Mouse (Mus musculus) hindbrain, embryonic 15.5 days (tissue): ENCODE data around the gene Grb14. TPM values are rescaled to one million over a fixed set of nuclear protein-coding genes. Genes with fewer than 3 reads are reported as not detected.

ENCODE experiments used
- ATAC-seq: fragments of 200-750 bp; cut with Nextera tagmentation; 2 replicates; pipeline ENCODE4 v1.8.0; 2017; ENCODE audit warnings: low read depth, moderate number of reproducible peaks, moderate TSS enrichment; ENCODE audit not compliant: low FRiP score
- H3K27ac ChIP-seq: fragments of 300-500 bp; sonication (generic); replicated peaks from 2 replicates; pipeline ENCODE4 v1.5.1; 2015; ENCODE audit warnings: mild to moderate bottlenecking, inconsistent platforms
- H3K27me3 ChIP-seq: fragments of 300-500 bp; sonication (generic); 2 replicates; pipeline ENCODE4 v1.6.1; 2015; ENCODE audit warnings: control low read depth, inconsistent platforms
- H3K36me3 ChIP-seq: fragments of 300-500 bp; sonication (generic); 2 replicates; pipeline ENCODE4 v1.6.1; 2015; ENCODE audit warnings: control low read depth, inconsistent platforms
- H3K4me1 ChIP-seq: fragments of 300-500 bp; sonication (generic); replicated peaks from 2 replicates; pipeline ENCODE4 v1.6.1; 2015; ENCODE audit warnings: control low read depth, inconsistent platforms
- H3K4me2 ChIP-seq: fragments of 300-500 bp; sonication (generic); 2 replicates; pipeline ENCODE4 v1.6.1; 2015; ENCODE audit warnings: moderate library complexity, mild to moderate bottlenecking, inconsistent platforms
- H3K4me3 ChIP-seq: fragments of 300-500 bp; sonication (generic); 2 replicates; pipeline ENCODE4 v1.5.1; 2015; ENCODE audit warnings: mild to moderate bottlenecking, inconsistent platforms
- H3K9ac ChIP-seq: fragments of 300-500 bp; sonication (generic); 2 replicates; pipeline ENCODE4 v1.6.1; 2015; ENCODE audit warnings: inconsistent platforms
- H3K9me3 ChIP-seq: fragments of 300-500 bp; sonication (generic); 2 replicates; pipeline ENCODE4 v1.6.1; 2016; ENCODE audit warnings: control low read depth, inconsistent platforms
- WGBS: fragments of 180-500 bp; shearing (Covaris S2); methylation state at CpG from one replicate; pipeline ENCODE4 v1.1.7; 2015; 5-methylcytosine and 5-hydroxymethylcytosine counted together
- polyA plus RNA-seq: library from polyadenylated mRNA; unstranded; fragments of >200 nt; fragmentation: Nextera tagmentation; extraction: Ambion mirVana; gene quantifications from 2 replicates; pipeline ENCODE4 v1.2.1, GENCODE M21; 2015

Gene Grb14
- 27.9 and 28.9 TPM in 2 replicates for polyA plus RNA-seq

GRCm38 (mm10) chr2:65024887-65025286 lies at the start of gene Grb14:
Gene Grb14, minus strand, starts transcription at chr2:65024987.
- no peak within 1 kb of the TSS for H3K27ac ChIP-seq
- no peaks in the 10 kb centered on the region for H3K9me3 ChIP-seq
- no peak within 1 kb of the TSS for H3K9ac ChIP-seq
- ATAC-seq, result no peak
- H3K4me1 ChIP-seq, result peaks cover 8% of the 10 kb centered on the region
- H3K4me3 ChIP-seq, result no peak within 1 kb of the TSS
- no peaks in the 10 kb centered on the region for H3K36me3 ChIP-seq
- no peak within 1 kb of the TSS for H3K4me2 ChIP-seq
- H3K27me3 ChIP-seq, result no peaks in the 10 kb centered on the region
- 84% methylated on average over 1 of the region's 1 CpGs for WGBS

- H3K4me2 ChIP-seq, result no peak overlapping the region
- no peak overlapping the region for H3K9ac ChIP-seq
- 76% methylated on average over 3 of the region's 3 CpGs for WGBS
- no peaks in the 10 kb centered on the region for H3K36me3 ChIP-seq
- no peaks in the 10 kb centered on the region for H3K27me3 ChIP-seq
- no peak overlapping the region for H3K4me3 ChIP-seq
- no peaks in the 10 kb centered on the region for H3K4me1 ChIP-seq
- H3K27ac ChIP-seq, result no peak overlapping the region
- H3K9me3 ChIP-seq, result no peaks in the 10 kb centered on the region
- ATAC-seq, result no peak
Observed at GRCm38 (mm10) chr2:65072205-65072604, 47.4 kb upstream of the Grb14 start.

GRCm38 (mm10) chr2:65053764-65054163 lies 29.0 kb upstream of the Grb14 start:
- WGBS, result 93% methylated on average over 2 of the region's 2 CpGs
- Histone ChIP-seq H3K36me3 (no peaks in the 10 kb centered on the region), H3K27ac (no peak overlapping the region), H3K4me1 (no peaks in the 10 kb centered on the region), H3K9me3 (no peaks in the 10 kb centered on the region), H3K4me3 (no peak overlapping the region), H3K4me2 (no peak overlapping the region), H3K9ac (no peak overlapping the region), H3K27me3 (no peaks in the 10 kb centered on the region)
- ATAC-seq, result no peak

GRCm38 (mm10) chr2:65052191-65053012 lies 27.6 kb upstream of the Grb14 start:
- Histone ChIP-seq H3K27ac (no peak overlapping the region), H3K4me2 (no peak overlapping the region), H3K36me3 (no peaks in the 10 kb centered on the region), H3K27me3 (no peaks in the 10 kb centered on the region), H3K9me3 (no peaks in the 10 kb centered on the region), H3K9ac (no peak overlapping the region), H3K4me3 (no peak overlapping the region), H3K4me1 (no peaks in the 10 kb centered on the region)
- 93% methylated on average over 6 of the region's 6 CpGs for WGBS
- no peak for ATAC-seq

- Histone ChIP-seq H3K36me3 (no peaks in the 10 kb centered on the region), H3K4me2 (no peak overlapping the region), H3K9me3 (no peaks in the 10 kb centered on the region), H3K27me3 (no peaks in the 10 kb centered on the region), H3K27ac (no peak overlapping the region), H3K4me1 (no peaks in the 10 kb centered on the region), H3K4me3 (no peak overlapping the region), H3K9ac (no peak overlapping the region)
- no peak for ATAC-seq
- WGBS, result 90% methylated on average over 3 of the region's 3 CpGs
Observed at GRCm38 (mm10) chr2:65050776-65051175, 26.0 kb upstream of the Grb14 start.

GRCm38 (mm10) chr2:65048234-65049017 lies 23.6 kb upstream of the Grb14 start:
- no peaks in the 10 kb centered on the region for H3K9me3 ChIP-seq
- H3K27me3 ChIP-seq, result no peaks in the 10 kb centered on the region
- H3K4me1 ChIP-seq, result no peaks in the 10 kb centered on the region
- no peak overlapping the region for H3K4me2 ChIP-seq
- H3K9ac ChIP-seq, result no peak overlapping the region
- no peak overlapping the region for H3K27ac ChIP-seq
- no peak overlapping the region for H3K4me3 ChIP-seq
- ATAC-seq, result no peak
- no peaks in the 10 kb centered on the region for H3K36me3 ChIP-seq
- 57% methylated on average over 6 of the region's 6 CpGs for WGBS

GRCm38 (mm10) chr2:65038164-65038563 lies 13.4 kb upstream of the Grb14 start:
- no peaks in the 10 kb centered on the region for H3K9me3 ChIP-seq
- no peak overlapping the region for H3K9ac ChIP-seq
- no peak overlapping the region for H3K4me2 ChIP-seq
- H3K4me1 ChIP-seq, result no peaks in the 10 kb centered on the region
- ATAC-seq, result no peak
- H3K27me3 ChIP-seq, result no peaks in the 10 kb centered on the region
- no peak overlapping the region for H3K27ac ChIP-seq
- 41% methylated on average over 4 of the region's 4 CpGs for WGBS
- no peaks in the 10 kb centered on the region for H3K36me3 ChIP-seq
- no peak overlapping the region for H3K4me3 ChIP-seq

GRCm38 (mm10) chr2:65037546-65037945 lies 12.8 kb upstream of the Grb14 start:
- Histone ChIP-seq H3K4me3 (no peak overlapping the region), H3K27ac (no peak overlapping the region), H3K4me2 (no peak overlapping the region), H3K4me1 (no peaks in the 10 kb centered on the region), H3K9me3 (no peaks in the 10 kb centered on the region), H3K36me3 (no peaks in the 10 kb centered on the region), H3K9ac (no peak overlapping the region), H3K27me3 (no peaks in the 10 kb centered on the region)
- 32% methylated on average over 8 of the region's 8 CpGs for WGBS
- ATAC-seq, result no peak

GRCm38 (mm10) chr2:65022363-65023240 lies 2.2 kb downstream of the Grb14 start:
- H3K4me3 ChIP-seq, result peak overlapping the region; percentile 71
- WGBS, result under 1% methylated on average over 55 of the region's 71 CpGs
- ATAC-seq, result peak; percentile 88

GRCm38 (mm10) chr2:65021691-65022362 lies 3.0 kb downstream of the Grb14 start:
- ATAC-seq, result no peak; the same call in 1 of the 2 replicates
- 9% methylated on average over 15 of the region's 15 CpGs for WGBS
- H3K4me1 ChIP-seq, result peaks cover 8% of the 10 kb centered on the region
- no peaks in the 10 kb centered on the region for H3K9me3 ChIP-seq
- H3K4me3 ChIP-seq, result peak overlapping the region; percentile 71
- H3K27me3 ChIP-seq, result no peaks in the 10 kb centered on the region
- no peaks in the 10 kb centered on the region for H3K36me3 ChIP-seq
- H3K27ac ChIP-seq, result 0 out of 2 replicates have a peak overlapping the region, but pooled peaks have one; percentile 43
- H3K4me2 ChIP-seq, result peak overlapping the region; percentile 92
- peak overlapping the region; percentile 79 for H3K9ac ChIP-seq

More at GRCm38 (mm10) chr2:65022363-65023240, 2.2 kb downstream of the Grb14 start:
- Histone ChIP-seq H3K27ac (peak overlapping the region; percentile 43; the same call in 1 of the 2 replicates), H3K4me1 (peaks cover 8% of the 10 kb centered on the region), H3K27me3 (no peaks in the 10 kb centered on the region), H3K4me2 (peak overlapping the region; percentile 92), H3K36me3 (no peaks in the 10 kb centered on the region), H3K9me3 (no peaks in the 10 kb centered on the region), H3K9ac (peak overlapping the region; percentile 79)

GRCm38 (mm10) chr2:65017375-65017774 lies 7.4 kb downstream of the Grb14 start:
- WGBS, result 89% methylated on average over 2 of the region's 2 CpGs

More at GRCm38 (mm10) chr2:65017375-65017774, 7.4 kb downstream of the Grb14 start:
- Histone ChIP-seq H3K27me3 (no peaks in the 10 kb centered on the region), H3K4me1 (0 out of 2 replicates have a peak, but pooled peaks cover 4% of the 10 kb centered on the region), H3K9me3 (no peaks in the 10 kb centered on the region), H3K4me3 (no peak overlapping the region), H3K27ac (no peak overlapping the region), H3K9ac (no peak overlapping the region), H3K36me3 (no peaks in the 10 kb centered on the region), H3K4me2 (no peak overlapping the region)
- no peak for ATAC-seq
